Mouse (Mus musculus) kidney, embryonic 14.5 days (tissue): ENCODE measurements at regions not wholly inside any gene's neighbourhood (a gene's known extent, or its start where the extent isn't known, plus 50 kb on each side); places are given as distances from the start of the nearest gene placed in this dataset.

Experiments
- ATAC-seq: fragments of 200-750 bp; cut with Nextera tagmentation; 2 replicates; pipeline ENCODE4 v1.8.0; 2017; ENCODE audit warnings: moderate number of reproducible peaks, mild to moderate bottlenecking, moderate TSS enrichment, moderate library complexity; ENCODE audit not compliant: low FRiP score, low TSS enrichment
- H3K27ac ChIP-seq: fragments of 300-500 bp; sonication (generic); 2 replicates; pipeline ENCODE4 v1.5.1; 2014; ENCODE audit warnings: low read depth, mild to moderate bottlenecking, low read length, moderate library complexity, mixed read lengths
- H3K27me3 ChIP-seq: fragments of 300-500 bp; sonication (generic); 2 replicates; pipeline ENCODE4 v1.6.1; 2014; ENCODE audit warnings: mild to moderate bottlenecking, low read length; ENCODE audit not compliant: control insufficient read depth, insufficient read depth
- H3K36me3 ChIP-seq: fragments of 300-500 bp; sonication (generic); 2 replicates; pipeline ENCODE4 v1.6.1; 2014; ENCODE audit warnings: low read length, mixed read lengths; ENCODE audit not compliant: control insufficient read depth, insufficient read depth
- H3K4me1 ChIP-seq: fragments of 300-500 bp; sonication (generic); 2 replicates; pipeline ENCODE4 v1.6.1; 2014; ENCODE audit warnings: low read length, mixed read lengths; ENCODE audit not compliant: control insufficient read depth, insufficient read depth
- H3K4me2 ChIP-seq: fragments of 300-500 bp; sonication (generic); replicated peaks from 2 replicates; pipeline ENCODE4 v1.6.1; 2014; ENCODE audit warnings: low read depth, mild to moderate bottlenecking, low read length
- H3K4me3 ChIP-seq: fragments of 300-500 bp; sonication (generic); 2 replicates; pipeline ENCODE4 v1.5.1; 2014; ENCODE audit warnings: mild to moderate bottlenecking, low read length
- H3K9ac ChIP-seq: fragments of 300-500 bp; sonication (generic); 2 replicates; pipeline ENCODE4 v1.6.1; 2014; ENCODE audit warnings: low read depth, mild to moderate bottlenecking, low read length, moderate library complexity
- H3K9me3 ChIP-seq: fragments of 300-500 bp; sonication (generic); 2 replicates; pipeline ENCODE4 v1.6.1; 2016; ENCODE audit warnings: low read length; ENCODE audit not compliant: control insufficient read depth
- WGBS: fragments of 180-500 bp; shearing (Covaris S2); extraction: QIAGEN DNeasy Blood & Tissue Kit; methylation state at CpG from one replicate; pipeline ENCODE4 v1.1.7; 2014; 5-methylcytosine and 5-hydroxymethylcytosine counted together

DNA sequence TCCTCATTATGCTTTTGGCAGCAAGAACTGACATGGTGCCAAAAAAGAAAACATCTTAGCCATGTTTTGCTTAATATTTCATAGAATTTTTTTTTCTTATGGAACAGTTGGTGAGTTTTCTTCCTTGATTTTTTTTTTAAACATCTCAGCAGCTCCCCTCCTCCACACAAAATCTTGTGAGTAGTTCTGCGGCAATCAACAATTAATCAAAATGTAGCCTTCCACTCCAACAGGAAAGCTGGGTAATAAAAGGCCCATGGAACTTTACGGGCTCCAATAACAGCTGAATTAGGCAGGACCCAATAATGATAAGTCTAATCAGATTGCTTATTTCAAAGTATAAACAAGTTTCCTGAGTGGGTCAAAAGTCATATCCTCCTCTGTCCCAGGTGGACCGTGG, 324.7 kb downstream of the Epha4 start:
- no peak overlapping the region for H3K4me3 ChIP-seq
- no peak for ATAC-seq
- no peaks in the 10 kb centered on the region for H3K4me1 ChIP-seq
- no peak overlapping the region for H3K4me2 ChIP-seq
- no peak overlapping the region for H3K9ac ChIP-seq
- no peaks in the 10 kb centered on the region for H3K36me3 ChIP-seq
- H3K9me3 ChIP-seq, result no peaks in the 10 kb centered on the region
- no peak overlapping the region for H3K27ac ChIP-seq
- no peaks in the 10 kb centered on the region for H3K27me3 ChIP-seq
- WGBS, result 24% methylated on average over 3 of the region's 3 CpGs

DNA sequence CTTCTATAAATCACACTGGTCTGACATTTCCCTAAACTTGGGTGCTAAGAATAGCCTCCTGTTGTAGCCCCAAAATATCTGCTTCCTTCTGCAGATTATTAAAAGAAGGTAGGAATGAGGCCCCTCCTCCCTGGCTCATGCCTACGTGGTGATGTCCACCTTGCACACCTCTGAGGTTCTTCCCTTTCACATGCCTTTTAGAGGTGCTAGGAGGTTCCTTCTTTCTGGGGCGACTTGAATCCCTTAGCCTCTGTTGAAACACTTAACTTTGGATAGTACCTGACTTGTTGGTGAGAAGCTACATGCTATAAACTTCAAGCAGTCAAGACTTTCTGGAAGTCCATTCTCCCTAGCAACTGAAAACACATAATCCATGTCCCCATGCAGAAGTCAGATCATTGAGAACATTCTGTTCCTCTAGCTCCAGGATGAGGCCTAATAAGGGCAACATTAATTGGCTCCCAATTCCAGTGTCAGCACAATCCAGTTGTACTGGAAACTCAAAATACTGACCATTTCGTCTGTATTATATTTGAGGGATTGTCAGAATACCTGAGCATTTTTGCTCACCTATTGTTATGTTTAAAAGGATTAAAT, 313.5 kb downstream of the Epha4 start:
- ATAC-seq, result no peak
- Histone ChIP-seq H3K9ac (no peak overlapping the region), H3K36me3 (no peaks in the 10 kb centered on the region), H3K4me3 (no peak overlapping the region), H3K4me2 (no peak overlapping the region), H3K27ac (no peak overlapping the region), H3K27me3 (no peaks in the 10 kb centered on the region), H3K4me1 (no peaks in the 10 kb centered on the region), H3K9me3 (0 out of 2 replicates have a peak, but pooled peaks cover 3% of the 10 kb centered on the region)
- WGBS, result 79% methylated on average over 3 of the region's 3 CpGs

DNA sequence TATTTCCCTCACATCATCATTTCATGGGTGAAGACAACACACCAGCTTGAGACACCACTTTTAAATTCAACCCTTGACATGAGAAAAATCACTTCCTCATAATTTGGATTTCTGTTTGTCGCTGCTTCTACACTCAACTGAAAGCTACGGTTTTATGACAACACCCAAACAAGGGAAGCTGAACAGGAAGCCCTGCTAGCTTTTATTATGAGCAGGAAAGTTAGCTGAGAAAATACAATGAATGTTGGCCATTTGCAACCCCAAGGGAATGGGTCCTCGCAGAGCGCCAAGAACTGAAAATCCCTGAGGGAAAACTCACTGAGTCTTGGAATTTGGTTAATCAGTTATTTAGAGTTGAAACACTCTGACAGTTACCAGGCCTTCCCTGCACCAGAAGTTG, 311.9 kb downstream of the Epha4 start:
- Histone ChIP-seq H3K36me3 (no peaks in the 10 kb centered on the region), H3K4me1 (no peaks in the 10 kb centered on the region), H3K4me3 (no peak overlapping the region), H3K9ac (no peak overlapping the region), H3K4me2 (no peak overlapping the region), H3K9me3 (0 out of 2 replicates have a peak, but pooled peaks cover 3% of the 10 kb centered on the region), H3K27ac (no peak overlapping the region), H3K27me3 (no peaks in the 10 kb centered on the region)
- 67% methylated on average over 4 of the region's 4 CpGs for WGBS
- ATAC-seq, result no peak

DNA sequence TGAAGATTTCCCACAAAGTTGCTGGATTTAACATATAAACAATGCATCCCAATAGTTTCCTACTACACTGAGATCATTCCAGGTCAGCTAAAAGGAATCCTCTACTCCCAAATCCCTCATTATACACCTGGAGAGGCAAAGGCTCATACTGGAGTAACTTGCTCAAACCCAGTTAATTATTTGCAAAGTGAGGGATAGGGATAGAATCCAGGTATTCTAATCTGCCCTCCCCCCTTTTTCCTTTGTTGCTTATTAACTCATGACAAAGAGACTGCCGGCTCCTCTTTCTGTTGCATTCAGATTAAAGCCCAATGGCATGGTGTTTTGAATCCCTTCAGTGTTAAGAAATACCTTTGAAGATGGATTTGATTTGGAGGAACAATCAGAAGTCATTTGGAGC, 308.4 kb downstream of the Epha4 start:
- Histone ChIP-seq H3K27ac (no peak overlapping the region), H3K4me1 (no peaks in the 10 kb centered on the region), H3K4me3 (no peak overlapping the region), H3K27me3 (no peaks in the 10 kb centered on the region), H3K4me2 (no peak overlapping the region), H3K36me3 (no peaks in the 10 kb centered on the region), H3K9ac (no peak overlapping the region), H3K9me3 (no peaks in the 10 kb centered on the region)
- no peak for ATAC-seq
- WGBS, result 59% methylated on average over 1 of the region's 1 CpGs

DNA sequence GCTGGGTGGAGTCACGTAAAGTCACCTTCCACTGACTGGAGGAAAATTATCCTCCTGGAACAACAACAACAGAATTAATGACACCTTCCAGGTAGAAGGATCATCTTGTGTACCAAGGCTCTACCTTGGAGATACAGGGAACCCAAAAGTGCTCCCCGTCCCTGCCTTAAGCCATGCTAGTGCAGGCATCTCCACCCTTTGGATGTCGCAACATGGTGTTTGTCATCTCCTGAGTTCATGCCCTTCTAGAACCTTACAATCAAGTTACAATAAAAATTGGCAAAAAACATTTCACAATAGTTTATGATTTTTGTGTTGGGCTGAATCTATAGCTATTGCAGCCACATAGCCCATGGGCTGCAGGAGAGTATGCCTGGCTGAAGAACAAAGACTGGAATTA, 305.5 kb downstream of the Epha4 start:
- ATAC-seq, result no peak
- no peaks in the 10 kb centered on the region for H3K4me1 ChIP-seq
- WGBS, result 88% methylated on average over 3 of the region's 3 CpGs

DNA sequence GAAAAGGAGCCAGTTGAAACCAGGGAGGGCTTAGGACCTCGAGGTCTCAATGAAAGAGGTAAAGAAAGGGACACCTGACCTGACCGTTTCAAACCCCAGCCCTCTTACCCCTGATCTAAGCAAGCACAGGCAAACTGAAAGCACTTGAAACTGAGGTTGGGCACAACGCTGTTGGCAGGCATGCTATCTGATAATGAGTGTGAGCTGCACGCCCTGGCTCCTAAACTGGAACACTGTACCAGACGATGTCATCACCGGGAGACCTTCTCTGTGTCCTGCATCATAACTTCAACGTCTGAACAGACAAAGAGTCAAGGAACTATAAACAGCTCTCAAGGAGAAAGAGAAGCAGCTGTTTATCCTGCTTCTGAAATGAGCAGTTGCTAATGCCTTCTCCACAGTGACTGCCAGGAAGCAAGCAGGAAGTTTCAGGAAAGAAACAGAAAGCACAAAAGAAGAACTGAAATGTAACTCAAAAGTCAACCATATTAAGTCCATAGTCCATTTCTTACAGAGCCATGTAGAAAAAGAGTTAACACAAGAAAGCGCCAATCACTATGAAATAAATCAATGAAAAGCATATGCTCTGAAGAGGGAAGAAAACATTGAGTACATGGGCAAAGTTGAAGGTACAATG, 301.3 kb downstream of the Epha4 start:
- H3K4me3 ChIP-seq, result no peak overlapping the region
- H3K36me3 ChIP-seq, result no peaks in the 10 kb centered on the region
- no peak overlapping the region for H3K27ac ChIP-seq
- no peak for ATAC-seq
- 37% methylated on average over 8 of the region's 8 CpGs for WGBS
- H3K9ac ChIP-seq, result no peak overlapping the region
- no peaks in the 10 kb centered on the region for H3K9me3 ChIP-seq
- no peaks in the 10 kb centered on the region for H3K27me3 ChIP-seq
- no peak overlapping the region for H3K4me2 ChIP-seq
- H3K4me1 ChIP-seq, result no peaks in the 10 kb centered on the region

More for the DNA sequence above, 305.5 kb downstream of the Epha4 start:
- H3K36me3 ChIP-seq, result no peaks in the 10 kb centered on the region
- H3K9ac ChIP-seq, result no peak overlapping the region
- no peak overlapping the region for H3K27ac ChIP-seq
- H3K4me2 ChIP-seq, result no peak overlapping the region
- H3K4me3 ChIP-seq, result no peak overlapping the region
- H3K9me3 ChIP-seq, result no peaks in the 10 kb centered on the region
- H3K27me3 ChIP-seq, result no peaks in the 10 kb centered on the region

DNA sequence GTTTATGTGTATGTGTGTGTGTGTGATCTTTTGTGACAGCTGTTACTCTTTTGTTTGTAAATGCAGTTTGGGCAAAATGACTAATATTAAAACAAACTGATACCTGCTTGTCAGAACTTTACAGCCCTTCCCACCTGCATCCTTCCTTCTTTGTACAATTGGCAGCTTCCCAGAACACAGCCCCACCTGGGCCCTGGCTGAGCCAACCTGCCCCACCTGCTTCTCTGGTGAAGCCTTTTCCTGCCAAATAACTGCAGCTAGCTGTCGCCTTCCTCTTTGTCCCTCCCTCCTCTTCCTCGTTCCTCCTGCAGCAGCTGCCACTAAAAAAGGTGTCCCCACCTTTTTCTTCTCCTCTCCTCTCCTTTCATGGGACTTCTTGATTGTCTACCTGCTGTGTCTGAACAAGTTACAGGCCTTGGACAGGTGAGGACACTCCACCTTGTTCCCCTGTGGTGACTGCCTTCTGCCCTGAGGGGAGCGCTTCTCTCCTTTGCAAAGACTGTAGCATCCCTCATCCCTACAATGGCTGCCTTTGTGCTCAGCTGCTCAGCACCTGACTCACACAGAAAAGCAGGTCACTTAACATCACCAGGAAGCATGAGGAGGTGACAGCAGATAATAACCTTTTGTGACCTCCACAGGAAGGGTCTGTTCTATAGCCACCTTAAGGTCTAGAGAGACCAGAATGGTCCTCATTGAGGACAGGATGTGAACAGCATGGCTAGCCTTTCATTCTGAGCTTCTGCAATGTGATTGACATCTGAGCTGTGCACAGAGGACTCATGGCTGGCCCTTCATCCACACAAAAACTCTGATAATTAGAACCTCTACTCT, 295.2 kb downstream of the Epha4 start:
- no peaks in the 10 kb centered on the region for H3K4me1 ChIP-seq
- ATAC-seq, result no peak
- H3K9ac ChIP-seq, result no peak overlapping the region
- no peaks in the 10 kb centered on the region for H3K27me3 ChIP-seq
- no peak overlapping the region for H3K27ac ChIP-seq
- H3K4me3 ChIP-seq, result no peak overlapping the region
- H3K9me3 ChIP-seq, result no peaks in the 10 kb centered on the region
- no peak overlapping the region for H3K4me2 ChIP-seq
- no peaks in the 10 kb centered on the region for H3K36me3 ChIP-seq
- 65% methylated on average over 3 of the region's 3 CpGs for whole genome bisulfite sequencing

DNA sequence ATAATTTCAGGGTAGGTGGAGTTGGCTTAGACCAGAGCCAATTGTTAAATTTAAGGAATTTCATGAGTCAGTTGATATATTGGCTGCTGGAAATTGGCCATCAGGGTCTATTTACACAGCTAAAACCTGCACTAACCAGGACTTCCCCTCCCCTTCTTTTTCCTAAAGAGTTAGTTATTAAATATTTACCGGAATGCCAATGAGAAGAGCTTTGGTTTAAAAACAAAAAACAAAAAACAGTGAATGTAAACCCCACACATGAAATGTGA, 294.6 kb downstream of the Epha4 start:
- 61% methylated on average over 1 of the region's 1 CpGs for WGBS
- no peaks in the 10 kb centered on the region for H3K27me3 ChIP-seq
- no peak overlapping the region for H3K27ac ChIP-seq
- ATAC-seq, result no peak
- no peaks in the 10 kb centered on the region for H3K36me3 ChIP-seq
- no peak overlapping the region for H3K4me2 ChIP-seq
- H3K9me3 ChIP-seq, result no peaks in the 10 kb centered on the region
- no peak overlapping the region for H3K9ac ChIP-seq
- H3K4me1 ChIP-seq, result no peaks in the 10 kb centered on the region
- no peak overlapping the region for H3K4me3 ChIP-seq

DNA sequence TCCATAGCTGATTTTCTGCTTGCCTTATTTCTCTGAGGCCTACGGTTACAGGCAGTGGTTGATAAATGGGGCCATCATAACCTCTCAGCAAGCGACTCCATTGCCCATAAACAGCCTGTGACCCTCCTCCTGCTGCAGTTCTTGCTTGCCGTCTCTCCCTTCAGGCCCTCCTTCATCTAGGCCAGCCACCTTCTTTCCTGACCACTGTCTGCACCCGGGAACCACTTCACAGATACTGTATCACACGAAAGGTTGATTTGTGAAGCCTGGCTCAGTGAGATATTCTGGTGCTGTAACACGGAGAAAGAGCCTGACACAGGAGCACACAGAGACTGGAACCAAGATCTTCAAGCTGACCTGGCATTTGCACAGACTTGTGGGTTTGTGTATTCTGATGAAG, 294.1 kb downstream of the Epha4 start:
- Histone ChIP-seq H3K4me1 (no peaks in the 10 kb centered on the region), H3K27me3 (no peaks in the 10 kb centered on the region), H3K36me3 (no peaks in the 10 kb centered on the region), H3K4me3 (no peak overlapping the region), H3K9me3 (no peaks in the 10 kb centered on the region), H3K27ac (no peak overlapping the region), H3K9ac (no peak overlapping the region), H3K4me2 (no peak overlapping the region)
- WGBS, result 43% methylated on average over 6 of the region's 6 CpGs
- no peak for ATAC-seq
